Mouse (Mus musculus) monocyte, adult 5-6 weeks (primary cell): ENCODE results near the gene Cdh12. TPM values are rescaled to one million over a fixed set of nuclear protein-coding genes. Genes with fewer than 3 reads are reported as not detected.
"Not testable (repeated sequence)": the region's sequence is repeated elsewhere in the genome, so short reads cannot be mapped to it uniquely, and the experiment has no call there.

Experiments
- ATAC-seq: fragments of 153-309, 156-312 bp; replicated peaks from 2 replicates; pipeline ENCODE4 v1.8.0; 2017; ENCODE audit warnings: mild to moderate bottlenecking; ENCODE audit not compliant: low TSS enrichment, insufficient number of reproducible peaks, severe bottlenecking, poor library complexity, low FRiP score
- total RNA-seq: library from RNA; stranded (forward); fragments of 200-1000, 200-491, 200-594 nt; gene quantifications from 3 replicates; pipeline ENCODE4 v1.2.3, GENCODE M21; 2017

Cdh12 gene
- total RNA-seq, 1 experiment from 2014 or later = not detected

DNA sequence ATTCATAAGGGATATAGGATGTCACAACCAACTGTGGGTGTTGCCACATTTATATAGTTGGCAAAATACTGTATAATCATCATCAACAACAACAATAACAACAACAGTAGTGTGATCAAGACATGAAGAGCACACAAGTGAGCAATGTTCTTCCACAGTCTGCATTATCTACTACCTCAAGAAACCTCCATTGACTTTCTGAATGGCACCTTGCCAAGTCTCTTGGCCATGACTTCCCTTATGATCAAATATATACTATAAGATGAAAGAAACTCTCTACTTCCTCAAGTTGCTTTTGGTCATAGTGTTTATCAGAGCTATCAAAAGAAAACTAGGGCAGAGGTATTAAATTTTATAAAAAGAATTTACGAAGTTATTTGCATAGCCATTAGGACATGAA, 820.8 kb downstream of the Cdh12 start:
- no peak for ATAC-seq

DNA sequence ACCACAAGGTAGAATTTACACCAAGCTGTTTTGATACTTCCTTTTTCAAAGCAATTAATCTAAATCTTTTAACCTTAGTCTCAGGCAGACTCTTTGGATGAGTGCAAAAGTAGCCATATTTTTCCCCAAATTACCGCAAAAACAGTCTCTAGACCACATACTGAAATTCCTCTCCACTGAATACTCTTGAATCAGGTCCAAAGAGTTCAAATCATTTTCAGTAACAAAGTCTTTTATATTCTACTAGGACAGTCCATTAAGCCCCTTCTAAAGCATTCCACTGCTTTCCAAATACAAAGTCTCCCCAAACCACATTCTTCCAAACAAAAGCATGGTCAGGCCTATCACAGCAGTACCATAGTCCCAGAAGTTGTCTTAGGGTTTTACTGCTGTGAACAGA, 848.0 kb downstream of the Cdh12 start:
- no peak for ATAC-seq

DNA sequence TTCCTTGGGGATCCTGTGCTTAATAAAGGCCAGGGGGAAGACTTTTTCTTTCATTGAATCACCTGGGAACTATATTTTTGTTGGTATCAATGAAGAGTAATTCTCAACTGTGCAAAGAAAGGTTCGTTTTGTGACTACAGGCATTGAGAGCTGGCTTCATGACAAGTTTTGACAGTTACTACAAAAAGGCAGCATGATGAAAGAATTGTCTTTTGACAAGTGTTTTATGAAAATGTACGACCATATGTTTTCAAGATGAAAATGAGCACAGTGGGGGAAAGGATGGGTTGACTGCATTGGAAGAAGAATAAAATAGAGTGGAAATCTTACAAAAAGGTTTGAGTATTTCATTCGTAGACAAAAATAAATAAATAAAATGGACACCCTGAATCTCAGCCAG, 866.4 kb downstream of the Cdh12 start:
- ATAC-seq = no peak

DNA sequence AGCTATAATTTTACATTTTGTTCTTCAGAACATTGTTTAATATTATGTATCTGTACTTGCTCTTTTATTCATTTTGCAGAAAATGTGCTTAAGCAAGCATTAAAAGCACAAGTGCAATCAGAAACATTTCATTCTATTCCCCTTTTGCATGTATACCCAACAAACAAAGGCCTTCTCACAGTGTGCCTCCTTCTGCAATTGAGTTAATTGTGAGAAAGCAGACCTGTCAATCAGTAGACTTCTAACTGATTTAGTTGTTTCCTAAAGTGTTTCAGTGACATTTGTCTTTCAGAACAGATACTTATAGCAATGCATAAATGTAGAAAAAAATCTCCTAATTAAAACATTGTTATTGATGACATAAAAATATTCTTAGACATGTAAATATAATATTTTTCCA, 894.8 kb downstream of the Cdh12 start:
- no peak for ATAC-seq

DNA sequence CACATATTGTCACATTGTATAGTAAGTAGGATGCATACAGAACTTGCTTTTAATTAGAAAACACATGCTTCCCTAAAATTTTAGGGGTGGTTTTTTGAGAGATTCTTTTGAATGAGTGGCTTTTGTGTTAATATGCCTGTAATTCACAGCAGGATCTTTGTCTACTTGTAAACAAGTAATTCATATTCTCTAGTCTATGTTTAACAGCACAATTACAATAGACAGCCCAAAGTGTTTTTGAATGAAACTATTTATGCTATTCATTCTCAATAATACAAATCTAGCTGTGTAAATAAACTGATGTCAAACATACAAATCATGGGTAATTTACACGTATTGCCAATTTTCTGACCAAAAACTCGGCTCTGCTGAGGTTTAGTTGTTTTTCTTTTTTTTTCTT, 895.3 kb downstream of the Cdh12 start:
- ATAC-seq = no peak

DNA sequence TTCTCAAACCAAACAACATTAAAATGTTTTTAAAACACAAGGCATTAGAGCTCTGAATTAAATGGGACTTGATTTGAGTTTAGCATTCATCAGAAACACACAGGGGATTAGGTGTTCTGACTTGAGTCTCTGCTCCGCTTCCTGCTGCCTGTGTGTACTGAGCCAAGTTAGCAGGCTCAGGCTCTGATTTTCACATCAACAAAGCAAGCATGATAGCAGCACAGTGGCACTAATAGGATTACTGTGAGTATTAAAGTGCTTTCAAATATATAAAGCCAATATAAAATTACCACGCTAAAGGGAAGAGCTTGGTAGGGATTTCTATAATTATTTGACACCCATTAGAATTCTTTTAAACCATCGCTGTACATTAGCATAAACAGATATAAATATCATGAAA, 895.7 kb downstream of the Cdh12 start:
- no peak for ATAC-seq

DNA sequence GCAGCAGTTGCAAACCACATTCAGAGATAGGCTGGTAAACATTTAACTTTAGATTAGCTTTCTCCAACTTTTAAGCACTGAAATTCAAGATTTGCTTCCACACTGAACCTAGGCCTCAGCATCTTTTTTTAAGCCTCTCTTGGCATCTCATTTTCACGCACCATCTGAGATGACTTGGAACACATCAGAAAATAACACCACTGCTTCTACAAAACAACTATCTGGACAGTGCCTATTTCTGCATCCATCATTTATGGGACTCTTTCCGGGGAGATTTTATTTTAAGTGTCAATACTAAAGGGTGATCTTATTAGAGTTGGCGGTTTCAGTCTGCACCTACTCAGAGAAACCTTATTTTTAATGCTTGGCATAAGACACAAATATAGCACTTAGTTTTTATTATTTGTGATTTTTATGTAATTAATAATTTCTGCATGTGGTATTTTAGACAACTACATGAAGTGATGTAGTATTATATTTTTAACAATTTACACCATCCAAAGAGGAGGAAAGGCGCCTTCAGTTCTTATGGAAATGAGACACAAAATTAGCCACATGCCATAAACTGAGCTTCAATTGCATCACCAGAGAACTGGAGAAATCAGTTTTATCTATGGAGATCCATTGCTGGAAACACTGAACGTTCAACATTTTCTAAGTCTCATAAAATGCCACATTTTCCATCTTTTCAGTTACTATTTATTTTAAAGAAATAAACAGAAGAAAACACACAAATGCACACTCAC, 906.5 kb downstream of the Cdh12 start:
- no peak for ATAC-seq

DNA sequence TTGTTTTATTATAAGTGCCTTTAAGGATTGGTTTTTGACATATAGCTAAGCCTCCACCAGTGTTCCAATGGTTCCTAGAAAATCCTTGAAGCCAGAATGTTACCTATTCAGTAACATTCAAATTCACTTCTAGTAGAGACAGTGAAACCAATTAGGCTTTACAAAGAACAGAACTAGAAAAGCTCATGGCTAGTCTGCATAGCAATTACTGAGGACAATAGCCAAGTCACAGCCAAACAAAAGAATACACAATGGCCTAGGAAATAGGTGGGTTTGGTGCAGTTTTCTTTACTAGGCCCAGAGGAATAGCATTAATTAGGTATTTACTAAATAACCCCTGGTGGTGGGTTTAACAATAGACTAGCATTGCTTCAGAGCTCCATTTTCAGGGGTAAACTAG, 917.3 kb downstream of the Cdh12 start:
- ATAC-seq = no peak

DNA sequence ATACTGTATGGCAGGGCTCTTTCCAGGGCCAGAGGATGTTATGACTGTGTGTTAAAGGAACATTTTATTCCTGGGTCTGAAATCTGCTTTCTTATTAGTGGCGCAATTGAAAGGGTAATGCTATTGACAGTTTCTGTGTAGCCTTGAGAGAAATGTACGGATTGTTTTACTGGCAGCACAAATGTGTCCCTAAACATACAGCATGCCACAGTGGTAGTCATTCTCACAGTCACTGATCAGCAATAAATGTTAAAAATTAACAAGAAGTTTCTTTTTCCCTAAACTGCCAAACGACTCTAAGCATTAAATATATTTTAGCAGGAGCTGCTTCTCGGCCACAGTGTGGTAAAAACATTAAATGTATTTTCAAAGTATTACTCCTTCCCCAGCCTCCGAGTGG, 926.4 kb downstream of the Cdh12 start:
- ATAC-seq = no peak

DNA sequence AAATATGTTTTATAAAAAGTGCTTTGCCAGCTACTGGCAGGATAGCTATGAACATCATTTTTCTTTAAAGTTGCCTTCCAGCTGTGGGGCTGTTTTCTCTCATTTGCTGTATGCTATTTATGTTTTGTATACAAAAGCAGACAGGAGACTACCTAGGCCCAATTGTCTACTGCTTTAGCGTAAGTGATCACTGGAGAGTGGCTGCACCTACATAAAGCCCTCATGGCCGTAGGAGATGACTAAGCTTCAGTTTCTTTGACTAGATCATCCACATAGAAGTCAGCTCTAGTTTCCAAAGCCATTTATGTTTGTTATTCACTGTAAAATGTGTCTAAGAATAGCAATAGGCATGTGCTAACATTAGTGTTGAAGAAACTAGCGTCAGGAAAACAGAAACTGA, 926.8 kb downstream of the Cdh12 start:
- no peak for ATAC-seq

DNA sequence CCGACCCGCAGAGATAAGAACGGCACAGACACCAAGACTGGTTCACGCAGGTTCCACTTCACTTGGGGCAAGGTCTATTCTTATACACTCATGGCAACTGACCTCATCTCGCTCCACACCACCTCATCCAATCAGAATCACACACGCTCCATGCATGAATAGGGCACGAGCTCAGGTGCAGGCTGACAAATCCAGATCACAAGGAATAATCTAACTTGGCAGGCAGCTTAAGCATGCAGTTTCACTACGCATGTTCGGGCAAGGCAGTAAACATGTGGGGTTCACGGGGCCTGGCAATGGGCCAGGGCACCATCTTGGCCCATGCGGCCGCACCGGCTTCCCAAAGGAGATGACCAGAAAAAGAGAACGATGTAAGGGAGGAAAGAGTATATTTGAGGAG, 942.4 kb downstream of the Cdh12 start:
- not testable (repeated sequence) for ATAC-seq

DNA sequence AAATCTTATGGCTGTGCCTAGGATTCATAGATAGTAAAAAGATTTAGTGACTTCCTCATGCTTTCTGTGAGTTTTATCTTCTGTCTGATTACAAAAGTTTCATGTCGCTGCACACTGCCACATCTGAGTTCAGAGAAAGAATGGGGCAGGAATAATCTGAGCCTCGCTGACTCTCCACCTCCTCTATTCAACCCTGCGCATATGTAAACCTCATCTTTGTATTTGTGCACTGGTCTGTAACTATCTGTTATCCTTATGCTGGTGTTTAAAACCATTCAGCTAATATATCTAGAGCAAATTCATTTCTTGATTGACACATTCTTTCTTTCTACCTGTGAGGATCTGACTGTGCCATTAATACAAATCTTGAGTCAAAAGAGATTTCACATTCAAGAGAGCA, 944.0 kb downstream of the Cdh12 start:
- ATAC-seq = no peak

DNA sequence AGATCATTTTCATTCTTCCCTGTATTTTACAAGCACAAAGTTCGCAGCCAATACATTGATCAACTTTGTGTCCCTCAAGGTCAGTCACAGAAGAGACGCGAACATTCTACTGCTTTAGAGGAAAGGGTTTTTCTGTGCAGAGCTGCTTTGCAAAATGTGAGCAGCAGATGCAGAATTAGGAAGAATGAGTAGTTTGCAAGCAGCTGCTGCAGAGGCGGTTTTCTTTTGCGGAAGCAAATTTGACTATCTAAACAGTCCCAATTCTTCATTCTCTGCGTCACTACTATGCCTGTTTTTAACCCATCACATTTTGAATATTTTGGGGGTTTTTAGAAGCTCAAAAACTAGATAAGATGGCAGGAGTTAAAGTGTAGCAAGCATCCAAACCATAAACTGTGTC, 956.1 kb downstream of the Cdh12 start:
- ATAC-seq = no peak

DNA sequence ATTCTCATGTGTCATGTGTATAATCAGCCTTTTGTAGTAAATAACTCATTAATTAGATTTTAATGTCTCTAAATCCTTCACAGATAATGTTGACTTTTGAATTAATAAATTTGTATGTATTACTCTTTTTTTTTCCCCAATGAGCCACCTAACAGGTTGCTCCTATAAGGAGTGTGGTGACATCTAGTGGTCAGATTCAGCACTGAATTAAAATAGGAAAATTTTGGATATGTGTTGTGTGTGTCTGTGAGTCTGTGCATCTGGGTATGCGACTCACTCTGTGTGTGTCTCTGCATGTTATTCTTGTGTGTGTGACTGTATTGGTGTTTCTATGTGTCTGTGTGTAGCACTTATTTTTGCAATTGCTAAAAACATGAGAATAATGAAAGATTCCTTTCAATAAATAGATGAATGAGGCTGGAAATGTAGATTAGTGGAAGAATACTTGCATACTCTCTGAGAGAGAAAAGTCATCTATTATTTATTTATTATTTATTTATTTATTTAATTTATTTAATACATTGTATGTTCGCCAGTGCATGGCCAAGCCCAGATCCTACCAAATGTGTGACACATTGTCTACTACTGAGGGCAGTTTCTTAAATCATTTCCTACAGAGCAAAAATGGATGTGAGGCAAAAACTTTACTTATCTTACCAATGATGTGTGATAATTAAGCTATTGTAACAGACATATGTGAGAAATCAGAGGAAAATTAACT, 958.4 kb downstream of the Cdh12 start:
- no peak for ATAC-seq

DNA sequence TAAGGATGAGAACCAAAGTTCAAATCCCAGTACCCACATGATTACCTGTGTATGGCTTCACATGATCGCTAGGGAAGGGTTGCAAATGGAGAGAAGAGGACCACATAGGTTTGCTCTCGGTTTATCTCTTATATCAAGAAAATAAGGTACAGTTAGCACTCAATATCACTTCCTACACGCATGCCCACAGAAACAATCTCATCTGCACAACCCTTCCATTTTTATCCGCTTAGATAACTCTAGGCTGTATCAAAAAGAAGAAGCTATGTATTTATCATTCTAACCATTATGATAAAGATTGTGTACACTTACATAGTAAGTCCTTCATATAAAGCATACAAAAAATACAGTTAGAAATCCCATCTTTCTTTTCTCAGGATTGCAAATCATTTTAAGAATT, 988.3 kb downstream of the Cdh12 start:
- no peak for ATAC-seq

DNA sequence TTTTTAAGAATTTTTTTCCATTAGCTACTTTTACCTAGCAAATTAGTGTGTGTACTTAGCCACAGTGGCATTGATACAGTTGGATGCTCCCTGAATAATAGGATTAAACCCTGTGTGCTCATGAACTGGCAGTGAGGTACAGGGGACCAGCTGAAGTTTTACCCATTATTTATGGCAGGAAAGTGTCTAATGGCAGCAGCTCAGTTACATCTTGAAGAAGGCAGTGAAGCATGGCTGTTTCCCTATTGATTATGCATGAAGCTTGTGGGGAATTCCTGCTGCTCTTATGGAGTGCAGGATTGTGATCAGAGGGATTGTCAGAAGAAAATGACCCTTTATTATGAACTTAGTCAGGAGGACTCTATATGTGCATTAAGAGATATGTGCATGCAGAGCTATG, 988.9 kb downstream of the Cdh12 start:
- ATAC-seq = no peak

DNA sequence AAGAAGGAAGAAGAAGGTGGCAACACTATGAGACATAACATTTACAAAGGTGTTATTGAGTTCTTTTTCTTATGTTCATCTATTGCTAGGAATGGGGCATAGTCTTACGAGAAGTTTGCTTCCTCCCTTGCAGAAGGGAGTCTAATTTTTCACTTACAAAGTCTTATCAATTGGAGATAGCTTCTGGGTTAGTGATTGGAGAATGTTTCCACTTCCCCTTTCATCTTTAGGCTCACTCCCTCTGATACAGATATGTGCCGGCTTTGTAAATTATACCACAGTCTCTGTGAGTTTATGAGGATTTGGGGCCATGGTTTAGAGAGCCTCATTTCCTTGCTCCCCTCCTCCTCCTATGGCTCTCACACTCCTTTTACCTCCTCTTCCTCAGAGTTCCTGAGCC, 1009.0 kb downstream of the Cdh12 start:
- ATAC-seq = no peak

DNA sequence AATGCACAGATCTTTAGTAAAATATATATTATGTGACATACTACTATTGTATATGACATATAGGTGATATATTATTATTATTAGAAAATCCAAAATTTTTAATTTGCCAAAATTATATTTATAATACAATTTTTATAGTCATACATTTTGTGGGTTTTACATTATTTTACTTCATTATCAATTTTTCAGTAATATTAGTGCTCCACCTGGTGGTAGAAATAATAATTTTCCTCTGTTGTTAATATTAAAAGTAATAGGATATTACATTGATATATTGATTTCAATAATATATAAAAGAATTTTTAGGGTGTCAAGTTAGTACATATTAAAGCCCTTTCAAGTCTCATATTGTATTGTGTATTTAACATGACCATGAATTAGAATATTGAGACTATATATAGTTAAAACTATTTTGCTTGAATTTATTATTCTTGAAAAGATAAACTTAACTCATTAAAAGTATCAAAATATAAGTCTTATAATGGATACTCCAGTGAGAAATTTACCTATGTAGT, 1070.3 kb downstream of the Cdh12 start:
- ATAC-seq = no peak

DNA sequence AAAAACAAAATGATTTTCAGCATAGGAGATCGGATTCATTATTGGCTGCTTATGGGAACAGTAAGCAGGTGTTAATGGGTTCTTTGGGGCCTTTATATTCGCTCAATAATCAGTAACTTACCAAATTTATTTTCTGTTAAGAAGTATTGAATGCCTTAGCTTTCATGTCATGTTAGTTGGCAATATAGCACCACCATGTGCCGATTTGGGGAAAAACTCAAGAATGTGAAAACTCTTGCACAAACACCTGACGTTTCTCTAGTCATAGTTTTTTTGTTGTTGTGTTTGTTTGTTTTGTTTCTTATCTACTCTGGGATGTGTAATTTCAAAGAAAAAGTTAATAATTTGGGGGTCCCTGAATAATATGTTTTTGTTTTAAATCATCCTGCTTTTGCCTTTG, 1081.7 kb downstream of the Cdh12 start:
- no peak for ATAC-seq

DNA sequence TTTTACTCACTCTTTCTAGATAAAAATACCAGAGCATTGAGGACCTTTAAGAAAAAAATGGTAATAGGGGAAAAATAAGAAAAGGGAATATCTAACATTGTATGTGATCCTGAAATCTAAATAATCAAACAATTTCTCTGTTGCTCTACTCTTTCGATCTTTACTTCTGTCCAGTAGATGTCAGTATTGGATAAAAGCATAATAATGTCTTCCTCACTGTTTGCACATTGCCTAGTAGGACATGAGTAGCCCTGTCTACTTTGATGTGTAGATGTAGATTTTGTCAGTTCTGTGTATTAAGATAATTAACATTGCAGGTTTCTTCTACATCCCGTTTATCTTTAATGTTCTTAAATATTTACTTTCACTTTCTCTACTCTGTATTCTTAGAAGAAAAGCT, 1087.8 kb downstream of the Cdh12 start:
- ATAC-seq = no peak
